Mouse (Mus musculus): ENCODE data around the gene Cldn14. TPM values are rescaled to one million over a fixed set of nuclear protein-coding genes. Genes with fewer than 3 reads are reported as not detected.

Cldn14 gene
- polyA plus RNA-seq, 2 experiments, result 1.0 to 1.2 TPM

DNA sequence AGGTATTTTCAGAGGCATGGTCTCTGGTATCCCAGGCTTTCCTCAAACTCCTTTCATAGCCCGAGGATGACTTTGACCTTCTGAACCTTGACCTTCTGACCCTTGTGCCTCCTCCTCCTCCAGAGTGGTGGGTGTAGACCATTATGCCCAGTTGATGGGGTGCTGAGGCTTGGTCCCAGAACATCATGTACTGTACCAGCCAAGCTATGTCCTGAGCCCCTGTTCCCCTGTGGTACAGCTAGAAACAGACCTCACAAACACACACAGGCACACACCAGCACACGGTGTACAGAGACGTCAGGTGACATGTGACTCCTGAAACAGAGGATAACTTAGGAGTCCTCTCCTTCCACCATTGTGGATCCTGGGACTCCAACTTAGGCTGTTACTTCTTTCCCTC, 95.8 kb downstream of the Cldn14 start:
- ATAC-seq (ENCODE audit: insufficient read depth), result no peak
- Histone ChIP-seq H3K27ac (no peak overlapping the region), H3K9ac (replicated peaks) (no peak overlapping the region)

DNA sequence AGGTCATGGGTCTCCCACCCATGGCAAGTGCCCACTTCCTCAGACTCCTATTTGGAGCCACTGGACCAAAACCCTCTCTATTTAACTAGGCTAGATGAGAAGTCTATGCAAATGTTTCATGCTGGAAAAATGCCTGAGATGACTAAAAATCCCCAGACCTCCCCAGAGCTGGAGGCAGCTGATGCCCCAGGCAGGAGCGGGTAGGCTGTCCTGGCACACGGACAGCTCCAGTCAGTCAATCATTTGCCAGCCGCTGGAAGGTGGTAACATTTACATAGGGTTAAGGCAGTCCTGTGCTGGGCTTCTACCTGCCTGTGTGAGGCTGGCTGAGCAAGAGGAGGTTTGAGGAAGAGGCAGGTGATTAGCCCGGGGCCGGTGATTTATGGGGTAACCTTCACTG, 96.5 kb downstream of the Cldn14 start:
- no peak overlapping the region for H3K27ac ChIP-seq
- 59% methylated on average over 5 of the region's 5 CpGs for WGBS (ENCODE audit: insufficient replicate concordance)
- no peak overlapping the region for H3K9ac ChIP-seq (replicated peaks)
- no peaks in the 10 kb centered on the region for H3K27me3 ChIP-seq (ENCODE audit: control insufficient read depth, insufficient read depth, low read length)
- no peak overlapping the region for H3K4me3 ChIP-seq (ENCODE audit: insufficient read depth in 1 of 2, low read depth in 2 of 2, low read length in 2 of 2)
- H3K9me3 ChIP-seq (ENCODE audit: control insufficient read depth, low read length), result no peaks in the 10 kb centered on the region
- TF ChIP-seq CTCF (IDR thresholded peaks at IDR 0.05; ENCODE audit: low read depth) (no peak), EP300 (IDR thresholded peaks at IDR 0.05; ENCODE audit: low read depth) (no peak)
- H3K36me3 ChIP-seq (replicated peaks; ENCODE audit: control insufficient read depth, insufficient read depth, low read depth), result no peaks in the 10 kb centered on the region
- peaks cover 0 to 5% of the 10 kb centered on the region in 2 experiments; a peak in 1 of 4 replicates for H3K4me1 ChIP-seq (replicated peaks; ENCODE audit: control insufficient read depth in 2 of 2, insufficient read depth in 2 of 2, low read length in 1 of 2)
- DNase-seq (ENCODE audit: low read depth in 3 of 3, low spot score in 3 of 3) (no peak), ATAC-seq (ENCODE audit: insufficient read depth) (no peak)
- no peak overlapping the region for H3K4me2 ChIP-seq (ENCODE audit: low read depth)

More for the DNA sequence above, 95.8 kb downstream of the Cldn14 start:
- TF ChIP-seq EP300 (IDR thresholded peaks at IDR 0.05; ENCODE audit: low read depth) (no peak), CTCF (IDR thresholded peaks at IDR 0.05; ENCODE audit: low read depth) (no peak)
- no peak for DNase-seq (ENCODE audit: low read depth in 3 of 3, low spot score in 3 of 3)
- no peaks in the 10 kb centered on the region for H3K9me3 ChIP-seq (ENCODE audit: control insufficient read depth, low read length)
- no peaks in the 10 kb centered on the region for H3K27me3 ChIP-seq (ENCODE audit: control insufficient read depth, insufficient read depth, low read length)
- no peak overlapping the region for H3K4me3 ChIP-seq (ENCODE audit: insufficient read depth in 1 of 2, low read depth in 2 of 2, low read length in 2 of 2)
- peaks cover 0 to 5% of the 10 kb centered on the region in 2 experiments; a peak in 1 of 4 replicates for H3K4me1 ChIP-seq (replicated peaks; ENCODE audit: control insufficient read depth in 2 of 2, insufficient read depth in 2 of 2, low read length in 1 of 2)
- 56% methylated on average over 3 of the region's 3 CpGs for WGBS (ENCODE audit: insufficient replicate concordance)
- H3K4me2 ChIP-seq (ENCODE audit: low read depth), result no peak overlapping the region
- H3K36me3 ChIP-seq (replicated peaks; ENCODE audit: control insufficient read depth, insufficient read depth, low read depth), result no peaks in the 10 kb centered on the region

DNA sequence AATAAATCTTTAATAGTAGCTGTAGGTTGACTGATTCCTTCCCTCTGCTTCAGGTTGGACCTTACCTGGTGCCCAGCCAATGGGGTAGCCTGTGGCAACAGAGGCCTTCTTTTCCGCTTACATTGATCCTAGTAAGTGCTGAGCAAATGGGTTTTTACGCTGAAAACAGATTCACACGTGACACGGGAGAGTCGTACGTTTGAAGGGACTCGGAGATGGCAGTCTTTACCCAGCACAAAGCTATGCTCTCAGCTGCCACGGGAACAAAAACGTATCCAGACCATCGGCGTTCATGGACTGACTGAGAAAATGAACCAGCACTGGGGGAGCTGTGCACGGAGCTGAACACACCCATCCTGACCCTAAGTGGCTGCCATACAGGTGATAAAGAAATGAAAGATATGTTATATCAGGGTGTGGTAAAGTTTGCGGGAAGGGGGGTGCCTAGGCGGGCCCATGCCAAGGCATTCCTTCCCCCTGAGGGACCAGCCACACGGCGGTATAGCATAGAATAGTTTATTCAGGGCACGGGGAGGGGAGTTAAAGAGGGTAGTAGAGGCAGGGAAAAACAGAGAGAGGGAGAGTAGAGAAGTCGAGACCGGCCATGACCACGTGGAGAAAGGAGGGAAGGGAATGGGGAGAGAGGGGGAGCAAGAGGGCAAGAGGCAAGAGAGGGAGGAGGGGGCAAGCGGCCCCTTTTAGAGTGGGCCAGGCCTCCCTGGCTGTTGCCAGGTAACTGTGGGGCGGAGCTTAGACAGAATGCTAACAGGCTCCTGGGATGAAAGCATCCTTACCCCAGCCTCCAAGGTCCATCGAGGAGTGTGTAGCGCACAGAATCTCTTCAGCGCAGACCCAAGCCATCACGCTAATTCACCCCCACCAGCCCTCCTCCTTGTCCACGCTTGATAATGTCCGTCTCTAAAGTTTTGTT, 97.6 kb downstream of the Cldn14 start:
- TF ChIP-seq EP300 (IDR thresholded peaks at IDR 0.05; ENCODE audit: low read depth) (no peak), CTCF (IDR thresholded peaks at IDR 0.05; ENCODE audit: low read depth) (no peak)
- no peak overlapping the region for H3K4me2 ChIP-seq (ENCODE audit: low read depth)
- H3K27ac ChIP-seq, result no peak overlapping the region
- DNase-seq (ENCODE audit: low read depth in 3 of 3, low spot score in 3 of 3), result no peak
- peak; percentile 48; the same call in 1 of the 2 replicates for ATAC-seq (ENCODE audit: insufficient read depth)
- H3K27me3 ChIP-seq (ENCODE audit: control insufficient read depth, insufficient read depth, low read length), result no peaks in the 10 kb centered on the region
- 59% methylated on average over 28 of the region's 28 CpGs for WGBS (ENCODE audit: insufficient replicate concordance)
- H3K9ac ChIP-seq (replicated peaks), result no peak overlapping the region
- H3K4me1 ChIP-seq (replicated peaks; ENCODE audit: control insufficient read depth in 2 of 2, insufficient read depth in 2 of 2, low read length in 1 of 2), result peaks cover 0 to 5% of the 10 kb centered on the region in 2 experiments; a peak in 1 of 4 replicates
- H3K9me3 ChIP-seq (ENCODE audit: control insufficient read depth, low read length), result no peaks in the 10 kb centered on the region
- no peaks in the 10 kb centered on the region; the same call in 1 of the 2 replicates for H3K36me3 ChIP-seq (replicated peaks; ENCODE audit: control insufficient read depth, insufficient read depth, low read depth)
- H3K4me3 ChIP-seq (ENCODE audit: insufficient read depth in 1 of 2, low read depth in 2 of 2, low read length in 2 of 2), result no peak overlapping the region

DNA sequence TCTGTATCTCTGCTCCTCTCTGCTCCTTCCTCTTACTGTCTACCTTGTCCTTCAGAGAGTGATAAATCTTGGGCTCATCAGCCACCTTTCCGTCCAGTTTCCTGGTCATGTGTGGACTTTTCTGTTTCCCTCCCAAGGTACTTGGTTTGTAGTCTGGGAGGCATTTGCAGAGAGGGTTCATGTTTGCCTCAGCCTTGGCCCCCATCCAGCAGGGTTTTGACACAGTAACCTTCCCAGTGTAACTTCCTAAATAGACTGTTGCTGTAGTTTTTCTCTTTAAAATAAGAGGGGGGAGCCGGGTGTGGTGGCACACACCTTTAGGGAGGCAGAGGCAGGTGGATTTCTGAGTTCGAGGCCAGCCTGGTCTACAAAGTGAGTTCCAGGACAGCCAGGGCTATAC, 98.7 kb downstream of the Cldn14 start:
- H3K4me3 ChIP-seq (ENCODE audit: insufficient read depth in 1 of 2, low read depth in 2 of 2, low read length in 2 of 2), result no peak overlapping the region
- ATAC-seq (ENCODE audit: insufficient read depth) (no peak), DNase-seq (ENCODE audit: low read depth in 3 of 3, low spot score in 3 of 3) (no peak)
- H3K27ac ChIP-seq, result no peak overlapping the region
- H3K4me1 ChIP-seq (replicated peaks; ENCODE audit: control insufficient read depth in 2 of 2, insufficient read depth in 2 of 2, low read length in 1 of 2), result peaks cover 0 to 5% of the 10 kb centered on the region in 2 experiments; a peak in 1 of 4 replicates
- peaks cover 4% of the 10 kb centered on the region; the same call in 1 of the 2 replicates for H3K36me3 ChIP-seq (replicated peaks; ENCODE audit: control insufficient read depth, insufficient read depth, low read depth)
- H3K9me3 ChIP-seq (ENCODE audit: control insufficient read depth, low read length), result no peaks in the 10 kb centered on the region
- WGBS (ENCODE audit: insufficient replicate concordance), result 65% methylated on average over 3 of the region's 3 CpGs
- TF ChIP-seq CTCF (IDR thresholded peaks at IDR 0.05; ENCODE audit: low read depth) (no peak), EP300 (IDR thresholded peaks at IDR 0.05; ENCODE audit: low read depth) (no peak)
- H3K27me3 ChIP-seq (ENCODE audit: control insufficient read depth, insufficient read depth, low read length), result no peaks in the 10 kb centered on the region
- H3K4me2 ChIP-seq (ENCODE audit: low read depth), result no peak overlapping the region
- H3K9ac ChIP-seq (replicated peaks), result no peak overlapping the region

DNA sequence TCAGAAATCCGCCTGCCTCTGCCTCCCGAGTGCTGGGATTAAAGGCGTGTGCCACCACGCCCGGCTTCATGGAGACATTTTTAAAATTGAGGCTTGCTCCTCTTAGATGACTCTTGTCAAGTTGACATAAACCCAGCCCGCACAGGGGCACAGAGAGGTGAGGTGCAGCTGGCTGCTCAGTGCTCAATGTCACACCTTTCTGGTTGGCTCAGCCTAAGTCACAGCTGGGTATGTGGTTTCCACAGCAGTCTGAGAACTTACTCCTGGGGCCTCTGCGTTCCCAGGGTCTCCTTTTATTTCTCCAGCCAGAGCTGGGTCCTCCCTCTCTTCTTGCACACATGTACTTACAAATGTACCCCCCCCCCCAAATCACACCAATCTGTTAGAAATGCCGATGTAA, 100.4 kb downstream of the Cldn14 start:
- no peak for DNase-seq (ENCODE audit: low read depth in 3 of 3, low spot score in 3 of 3)
- H3K9ac ChIP-seq (replicated peaks), result no peak overlapping the region
- 72% methylated on average over 8 of the region's 8 CpGs for WGBS (ENCODE audit: insufficient replicate concordance)

More for the DNA sequence above, 100.4 kb downstream of the Cldn14 start:
- Histone ChIP-seq H3K9me3 (ENCODE audit: control insufficient read depth, low read length) (no peaks in the 10 kb centered on the region), H3K4me3 (ENCODE audit: insufficient read depth in 1 of 2, low read depth in 2 of 2, low read length in 2 of 2) (no peak overlapping the region), H3K27me3 (ENCODE audit: control insufficient read depth, insufficient read depth, low read length) (no peaks in the 10 kb centered on the region), H3K27ac (no peak overlapping the region), H3K36me3 (replicated peaks; ENCODE audit: control insufficient read depth, insufficient read depth, low read depth) (peaks cover 6% of the 10 kb centered on the region; the same call in 1 of the 2 replicates), H3K4me2 (ENCODE audit: low read depth) (no peak overlapping the region), H3K4me1 (replicated peaks; ENCODE audit: control insufficient read depth in 2 of 2, insufficient read depth in 2 of 2, low read length in 1 of 2) (peaks cover 0 to 5% of the 10 kb centered on the region in 2 experiments; a peak in 1 of 4 replicates)
- ATAC-seq (ENCODE audit: insufficient read depth), result no peak
- TF ChIP-seq EP300 (IDR thresholded peaks at IDR 0.05; ENCODE audit: low read depth), result no peak
- no peak for TF ChIP-seq CTCF (IDR thresholded peaks at IDR 0.05; ENCODE audit: low read depth)

Measured in liver, embryonic 14.5 days (tissue).